Mouse (Mus musculus) liver, postnatal 0 days (tissue): ENCODE results near the gene Uqcrc1.

Source experiments
- CTCF ChIP-seq: sonication (generic); IDR thresholded peaks from 2 replicates; pipeline ENCODE4 v1.5.1; 2016; ENCODE audit warnings: antibody characterized with exemption, low read depth
- EP300 ChIP-seq: IDR thresholded peaks from 2 replicates; pipeline ENCODE4 v1.6.1; 2016; ENCODE audit warnings: antibody characterized with exemption, low read depth, mild to moderate bottlenecking

DNA sequence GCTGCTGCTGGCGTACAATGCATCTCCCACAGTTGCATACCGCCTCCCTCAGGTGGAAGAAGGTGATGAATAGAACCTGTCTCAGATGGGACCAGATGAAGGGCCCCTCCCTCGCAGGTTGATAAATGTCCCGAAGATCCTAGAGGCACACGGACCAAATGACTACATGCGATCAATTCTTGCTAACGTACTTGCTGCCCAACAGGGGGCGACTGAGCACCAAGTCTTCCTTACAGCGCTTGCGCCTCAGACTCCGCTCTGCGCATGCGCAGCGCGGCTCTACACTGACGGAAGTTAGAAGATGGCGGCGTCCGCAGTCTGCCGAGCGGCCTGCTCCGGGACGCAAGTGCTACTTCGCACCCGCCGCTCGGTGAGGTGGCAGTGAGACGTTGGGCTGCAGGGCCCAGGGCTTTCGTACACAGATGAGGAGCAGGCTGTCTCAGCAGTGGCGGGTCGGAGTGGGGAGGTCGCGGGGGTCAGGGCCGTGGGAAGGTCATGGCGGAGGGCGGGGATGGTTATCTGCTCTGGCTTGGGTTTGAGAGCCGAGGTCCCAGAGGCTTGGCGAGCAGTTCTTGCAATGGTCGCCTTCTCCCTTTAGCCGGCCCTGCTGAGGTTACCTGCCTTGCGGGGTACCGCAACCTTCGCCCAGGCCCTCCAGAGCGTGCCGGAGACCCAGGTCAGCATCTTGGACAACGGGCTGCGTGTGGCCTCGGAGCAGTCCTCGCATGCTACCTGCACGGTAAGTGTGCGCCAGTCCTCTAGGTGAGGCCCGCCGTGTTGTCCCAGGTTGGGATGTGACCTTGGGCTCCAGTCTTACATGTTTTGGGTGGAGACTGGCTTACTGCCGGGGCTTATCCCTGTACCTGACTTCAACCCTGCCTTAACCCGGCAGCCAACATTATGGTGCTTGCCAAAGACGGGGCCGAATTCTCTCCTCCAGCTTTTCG is at the start of gene Uqcrc1:
- peak; percentile 99 for TF ChIP-seq CTCF
- no peak for TF ChIP-seq EP300
